Mouse (Mus musculus) right cerebral cortex, adult 2 months (tissue): ENCODE measurements around the gene Ikzf4.
A peak's percentile ranks its signal among the peaks of the same experiment; 100 is the strongest.

Experiments
- DNase-seq, 2 experiments: peaks; one replicate each; pipeline ENCODE4 v3.0.0; 2021 to 2022; ENCODE audit warnings: low spot score in 2 of 2

Ikzf4 gene

DNA sequence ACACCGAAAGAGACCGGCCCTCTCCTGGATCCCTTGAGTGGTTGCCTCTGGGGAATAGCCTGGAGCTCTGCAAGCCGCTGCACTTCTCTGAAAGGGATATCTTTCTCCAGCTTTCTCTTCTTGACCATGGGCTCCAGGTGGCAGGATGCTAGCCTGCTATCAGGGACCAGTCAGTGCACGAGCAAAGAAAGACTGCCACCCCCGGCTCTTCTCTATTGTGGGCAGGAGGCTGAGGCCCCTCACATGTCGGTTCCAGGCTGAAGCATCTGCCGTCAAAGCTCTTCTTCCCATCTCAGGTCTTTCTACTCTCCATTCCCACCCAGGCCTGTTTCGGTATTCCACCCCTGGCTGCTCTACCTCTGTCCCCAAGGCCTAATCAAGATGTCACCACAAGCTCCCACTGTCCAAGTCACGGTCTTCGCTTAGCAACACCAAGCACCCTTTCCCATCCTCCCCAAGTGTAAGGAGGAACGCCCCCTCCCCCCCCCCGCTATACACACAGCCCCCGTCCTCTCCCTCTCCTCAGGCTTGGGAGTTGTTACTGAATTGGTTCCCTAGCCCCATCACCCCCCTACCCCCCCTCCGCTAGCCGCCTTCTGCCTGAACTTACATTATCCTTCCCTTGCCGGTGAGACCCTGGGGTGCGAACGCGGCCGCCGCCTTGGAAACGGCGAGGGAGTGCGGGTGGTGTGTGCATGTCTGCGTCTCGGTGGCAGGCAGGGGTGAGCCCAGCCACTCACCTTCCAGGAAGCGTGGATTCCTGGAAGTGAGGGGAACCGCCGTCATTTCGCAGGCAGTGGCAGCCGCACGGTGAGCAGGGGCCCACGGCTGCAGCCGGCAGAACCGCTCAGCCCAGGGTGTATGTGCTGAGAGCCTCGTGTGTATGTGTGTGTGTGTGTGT, at the start of gene Ikzf4:
TSS of gene Ikzf4 (minus strand) at position 881 of the 901 bp plus-strand sequence.
- peak; percentile 48 to 57 for DNase-seq

DNA sequence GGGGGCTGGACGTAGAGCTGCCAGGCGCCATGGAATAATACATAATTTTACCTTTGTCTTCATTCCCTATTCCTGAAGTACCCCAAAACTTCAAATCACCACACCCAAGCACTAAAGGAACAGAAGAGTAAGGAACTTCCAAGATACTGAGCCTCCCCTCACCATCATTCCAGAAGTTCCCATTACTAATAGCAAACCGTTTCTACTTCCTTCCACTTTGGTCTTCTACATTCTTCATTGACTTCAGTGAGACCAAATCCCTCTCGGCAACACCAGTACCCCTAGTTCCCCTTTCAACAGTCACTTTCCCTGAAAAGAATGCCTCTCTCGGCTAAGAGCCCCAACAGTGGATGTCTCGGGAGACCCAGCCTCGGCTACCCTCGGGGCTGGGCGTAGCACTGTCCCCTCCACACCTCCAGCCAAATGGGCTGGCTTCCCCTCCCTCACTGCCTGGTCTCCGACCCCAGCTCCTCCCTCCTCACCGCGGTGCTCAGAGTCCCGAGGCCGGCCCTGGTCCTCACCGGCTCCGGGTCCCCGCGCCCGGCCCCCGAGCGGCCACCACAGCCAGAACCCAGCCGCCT, 49.7 kb upstream of the Ikzf4 start:
- no peak for DNase-seq

DNA sequence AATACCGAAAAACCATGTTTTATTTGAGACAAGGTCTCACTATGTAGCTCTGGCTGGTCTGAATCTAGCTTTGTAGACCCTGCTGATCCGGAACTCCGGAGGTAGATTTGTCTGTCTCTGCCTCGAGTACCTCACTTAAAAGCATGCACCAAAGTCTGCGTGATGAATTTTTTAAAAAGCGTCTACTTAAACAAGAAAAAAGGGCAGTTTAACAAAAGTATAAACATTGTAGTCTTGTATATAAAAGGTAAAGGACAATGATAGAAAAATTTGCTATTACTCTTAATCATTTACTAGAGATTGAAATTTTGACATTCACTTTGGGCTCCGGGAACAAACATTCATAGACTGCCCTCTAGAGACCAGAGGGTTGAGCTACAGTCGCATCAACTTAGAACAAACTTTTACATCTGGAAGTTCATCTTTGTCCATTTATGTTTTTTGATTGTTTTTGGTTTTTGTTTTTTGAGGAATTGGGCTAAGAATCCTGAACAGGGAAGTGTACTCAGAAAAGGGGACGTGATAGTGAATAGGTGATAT, 28.7 kb upstream of the Ikzf4 start:
- DNase-seq: no peak

DNA sequence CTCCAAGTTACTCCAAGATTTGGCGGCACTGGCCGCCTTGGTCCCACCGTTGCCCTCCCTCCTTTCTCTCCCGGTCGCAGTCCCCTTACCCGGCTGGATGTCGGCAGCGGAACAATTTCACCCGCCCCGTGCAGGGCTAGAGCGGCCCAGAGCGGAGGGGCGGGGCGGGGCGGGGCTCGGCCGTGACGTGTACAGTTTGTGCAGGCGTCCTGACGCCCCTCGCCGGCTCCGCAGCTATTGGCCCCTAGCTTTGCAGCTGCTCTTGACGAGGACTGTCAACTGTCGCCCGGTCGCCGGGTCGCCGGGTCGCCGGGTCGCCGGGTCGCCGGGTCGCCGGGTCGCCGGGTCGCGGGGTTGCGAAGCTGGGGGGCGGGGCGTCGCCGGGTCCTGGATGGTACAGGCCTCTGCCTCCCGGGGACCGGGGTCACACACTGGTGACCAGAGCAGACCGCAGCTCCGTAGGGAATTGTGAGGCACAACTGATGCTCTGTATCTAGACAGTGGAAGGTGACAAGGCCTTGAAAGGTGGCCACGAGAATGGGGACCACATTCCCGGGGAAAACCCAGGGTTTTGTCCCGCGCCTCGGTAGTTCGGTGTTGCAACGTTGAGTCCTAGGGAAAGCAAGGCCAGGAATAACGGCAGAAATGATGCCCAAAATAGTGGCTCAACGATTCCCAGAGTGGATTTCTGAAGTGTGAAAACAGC, 28.1 kb upstream of the Ikzf4 start, which contains the start of gene Suox:
TSS of gene Suox (minus strand) at position 311 of the 706 bp plus-strand sequence.
- DNase-seq: peak; percentile 80 to 84

DNA sequence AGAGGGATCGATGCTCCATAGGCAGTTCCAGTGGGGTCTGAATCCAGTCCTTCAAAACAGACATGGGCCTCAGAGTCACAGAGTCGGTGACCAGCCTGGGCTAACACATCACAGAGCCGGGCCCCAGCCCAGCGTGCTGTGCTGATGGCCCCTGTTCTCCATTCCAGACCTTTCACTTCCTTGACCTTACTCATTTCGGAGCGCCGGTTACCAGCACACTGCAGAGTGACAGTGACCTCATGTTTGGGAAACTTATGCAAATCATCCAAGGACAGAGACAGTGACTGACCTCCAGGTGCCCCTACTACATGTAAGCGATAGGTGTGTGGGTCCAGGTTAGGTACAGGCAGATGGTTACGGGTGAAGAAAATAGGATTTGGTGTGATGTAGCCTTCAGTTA, 25.4 kb upstream of the Ikzf4 start:
- DNase-seq: no peak

DNA sequence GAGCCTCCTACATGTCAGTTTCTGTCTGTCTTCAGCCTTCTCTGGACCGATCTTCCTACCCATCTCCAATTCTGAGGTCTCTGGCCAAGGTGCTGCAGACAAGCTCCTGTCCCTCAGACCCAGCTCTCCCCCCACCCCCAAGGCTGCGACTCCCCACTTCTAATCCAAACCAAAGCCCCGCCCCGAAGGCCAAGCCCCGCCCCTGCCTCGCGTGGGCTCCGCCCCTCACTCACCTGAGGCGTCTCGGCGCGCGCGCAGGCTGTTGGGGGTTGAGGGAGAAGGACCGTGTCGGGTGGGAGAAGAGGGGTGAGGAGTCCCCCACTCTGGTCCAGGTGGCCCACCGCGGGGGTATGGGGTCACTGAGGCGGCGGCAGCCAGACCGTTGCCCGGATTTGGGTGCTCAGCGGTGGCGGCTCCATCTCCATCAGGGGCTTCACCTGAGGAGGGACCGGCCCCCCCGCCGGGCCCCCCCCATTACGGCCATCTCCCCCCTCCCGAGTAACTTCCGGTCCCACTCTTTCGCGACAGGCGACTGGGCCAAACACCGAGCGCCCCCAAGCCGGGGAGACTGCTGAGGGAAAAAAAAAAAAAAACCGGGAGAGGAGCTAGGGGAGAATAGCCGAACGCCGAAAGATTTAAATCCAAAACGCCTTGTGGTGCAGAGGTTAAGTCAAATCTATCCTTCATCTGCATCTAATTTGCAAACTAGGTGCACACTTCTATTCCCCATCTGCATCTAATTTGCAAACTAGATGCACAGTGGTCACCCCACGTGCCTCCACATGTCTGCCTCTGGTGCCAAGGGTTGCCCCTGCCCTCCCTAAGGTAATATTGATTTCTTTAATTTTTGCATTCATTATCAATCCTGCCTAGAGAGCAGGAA, 23.2 kb upstream of the Ikzf4 start:
- peak; percentile 64 to 65 for DNase-seq

DNA sequence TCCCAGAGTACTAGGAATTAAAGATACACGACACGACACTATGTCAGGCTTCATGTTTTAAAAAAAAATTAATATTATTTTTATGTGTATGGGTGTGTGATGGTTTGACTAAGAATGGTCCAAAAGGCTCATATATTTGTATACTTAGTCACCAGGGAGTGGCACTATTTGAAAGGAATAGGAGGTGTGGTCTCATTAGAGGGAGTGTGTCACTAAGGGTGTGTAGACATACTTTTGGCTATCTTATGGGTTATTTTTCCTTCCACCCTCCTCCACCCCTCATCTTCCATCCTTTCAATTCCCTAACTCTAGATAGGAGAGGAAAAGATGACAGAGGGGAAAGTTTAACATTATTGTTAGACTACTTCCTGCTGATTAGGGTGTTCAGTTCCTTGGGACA, 20.0 kb upstream of the Ikzf4 start:
- no peak for DNase-seq

DNA sequence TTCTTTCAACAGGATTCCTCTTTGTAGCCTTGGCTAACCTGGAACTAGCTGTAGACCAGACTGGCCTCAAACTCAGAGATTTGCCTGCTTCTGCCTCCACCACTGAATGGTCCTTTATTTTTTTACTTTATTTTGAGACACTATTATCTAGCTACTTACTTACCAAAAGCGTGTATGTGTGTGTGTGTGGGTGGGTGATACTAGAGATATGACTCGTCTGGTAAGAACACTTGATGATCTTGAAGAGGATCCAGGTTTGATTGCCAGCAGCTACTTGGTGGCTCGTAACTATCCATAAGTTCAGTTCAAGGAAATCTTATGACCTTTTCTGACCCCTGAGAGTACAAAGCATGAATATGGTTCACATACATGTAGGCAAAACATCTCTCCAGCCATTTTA, 19.5 kb upstream of the Ikzf4 start:
- no peak for DNase-seq

DNA sequence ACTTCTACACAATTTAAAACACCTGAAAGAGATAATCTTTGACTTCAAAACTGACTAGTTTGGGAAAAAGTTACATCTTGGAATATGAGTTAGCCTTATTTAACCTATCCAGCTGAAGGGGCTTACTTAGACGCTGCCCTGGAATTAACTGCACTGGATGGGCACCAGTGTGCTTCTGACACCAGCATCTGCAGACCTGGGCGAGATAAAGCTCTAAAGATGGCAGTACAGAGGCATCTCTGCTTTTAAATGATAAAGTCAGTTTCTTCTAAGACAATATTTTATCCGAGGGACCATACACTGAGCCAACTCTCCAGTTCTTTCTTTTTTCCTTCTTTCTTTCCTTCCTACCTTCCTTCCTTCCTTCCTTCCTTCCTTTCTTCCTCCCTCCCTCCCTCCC, 19.0 kb upstream of the Ikzf4 start:
- DNase-seq: no peak

DNA sequence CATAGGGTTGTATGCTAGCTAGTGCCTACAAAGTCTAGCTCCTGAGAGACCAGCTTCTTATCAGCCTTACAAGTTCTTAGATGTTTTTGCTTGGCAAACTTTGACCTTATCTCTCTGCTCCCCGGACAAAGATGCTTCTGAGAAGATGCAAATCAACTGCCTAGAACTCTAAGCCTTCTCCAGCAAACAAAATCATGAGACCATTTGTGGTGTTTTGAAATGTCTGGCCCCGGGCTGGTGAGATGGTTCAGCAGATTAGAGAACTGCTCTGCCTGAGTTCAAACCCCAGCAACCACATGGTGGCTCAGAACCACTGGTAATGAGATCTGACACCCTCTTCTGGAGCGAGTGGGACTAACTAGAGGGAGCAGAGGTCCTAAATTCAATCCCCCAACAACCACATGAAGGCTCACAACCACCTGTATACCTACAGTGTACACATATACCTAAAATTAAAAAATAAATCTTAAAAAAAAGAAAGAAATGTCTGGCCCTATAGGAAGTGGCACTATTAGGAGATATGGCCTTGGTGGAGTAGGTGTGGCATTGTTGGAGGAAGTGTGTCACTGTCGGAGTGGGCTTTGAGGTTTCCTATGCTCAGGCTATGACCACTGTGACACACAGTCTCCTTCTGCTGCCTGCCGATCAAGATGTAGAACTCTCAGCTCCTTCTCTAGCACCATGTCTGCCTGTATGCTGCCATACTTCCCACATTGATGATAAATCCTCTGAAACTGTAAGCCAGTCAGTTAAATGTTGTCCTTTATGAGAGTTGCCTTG, 17.8 kb upstream of the Ikzf4 start:
- no peak for DNase-seq

DNA sequence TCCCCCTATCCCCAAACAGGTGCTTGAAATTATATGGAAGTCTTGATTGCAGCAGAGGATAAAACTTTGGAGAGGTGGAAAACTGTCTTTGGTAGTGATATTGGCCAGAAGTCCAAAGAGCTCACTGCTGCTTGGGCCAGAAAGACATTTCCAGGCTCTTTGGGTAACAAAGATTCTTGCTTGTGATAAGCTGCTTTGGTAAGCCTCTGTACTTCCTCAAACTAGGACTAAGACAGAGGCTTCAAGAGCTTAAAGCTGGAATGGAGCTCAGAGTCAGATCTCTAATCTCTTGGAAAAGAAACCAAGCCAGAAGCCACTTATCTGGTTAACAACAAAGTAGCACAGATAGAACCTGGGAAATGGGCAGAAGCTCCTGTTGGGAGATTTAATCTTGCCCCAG, 16.7 kb upstream of the Ikzf4 start:
- no peak for DNase-seq

DNA sequence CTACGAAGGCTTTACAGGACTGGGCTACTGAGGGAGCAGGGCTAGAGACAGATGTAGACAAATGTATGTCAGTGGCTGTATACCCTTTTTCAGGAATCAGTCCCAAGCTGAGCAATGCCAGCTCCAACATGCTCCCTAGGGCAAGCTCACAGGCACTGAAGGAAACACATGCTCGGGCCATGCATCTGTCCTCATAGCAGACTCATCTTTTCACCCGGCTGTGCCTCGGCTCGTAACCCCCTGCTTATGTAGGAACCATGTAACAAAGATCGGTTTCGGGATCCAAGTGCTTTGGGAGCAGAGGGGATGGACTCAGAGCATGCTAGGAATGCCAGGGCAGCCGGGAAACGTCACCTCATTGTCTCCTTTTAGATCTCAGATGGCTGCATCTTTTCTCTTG, 13.7 kb upstream of the Ikzf4 start:
- DNase-seq: no peak

DNA sequence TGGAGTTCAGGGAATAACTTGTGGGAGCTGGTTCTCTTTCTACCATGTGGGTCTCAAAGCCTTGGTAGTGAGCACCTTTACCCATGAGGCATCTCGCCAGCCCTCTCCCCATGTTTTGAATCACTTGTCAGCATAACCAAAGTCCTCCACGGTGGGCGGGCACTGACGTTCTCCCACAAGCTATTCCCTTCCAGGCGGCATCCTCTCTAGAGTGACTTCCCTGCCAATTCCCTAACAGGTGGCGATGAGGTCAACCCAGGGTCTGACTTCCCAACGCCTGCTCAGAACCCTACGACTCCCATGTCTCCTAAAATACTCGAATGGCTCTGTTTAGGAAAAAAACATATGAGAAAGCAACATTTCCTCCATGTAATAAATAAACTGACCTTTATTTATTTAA, 12.1 kb upstream of the Ikzf4 start:
- no peak for DNase-seq

DNA sequence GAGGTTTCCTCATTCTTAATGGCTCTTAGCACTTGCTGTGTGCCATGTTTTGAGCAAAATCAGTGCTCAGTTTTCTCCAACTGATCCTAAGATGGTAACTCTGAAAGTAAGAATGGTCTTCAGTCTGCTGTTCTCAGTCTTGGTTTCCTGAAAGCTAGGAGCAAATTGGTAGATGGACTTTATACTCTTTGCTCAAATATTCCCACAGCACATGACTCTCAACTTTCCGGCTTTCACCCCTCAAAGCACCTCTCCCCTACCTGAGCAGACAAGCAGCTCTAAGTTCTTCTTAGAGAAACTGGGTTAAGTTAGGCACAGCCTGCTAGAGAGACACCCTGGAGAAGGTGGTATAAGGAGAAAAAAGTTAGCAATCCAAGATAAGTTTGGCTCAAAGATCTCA, 10.9 kb upstream of the Ikzf4 start:
- no peak for DNase-seq

DNA sequence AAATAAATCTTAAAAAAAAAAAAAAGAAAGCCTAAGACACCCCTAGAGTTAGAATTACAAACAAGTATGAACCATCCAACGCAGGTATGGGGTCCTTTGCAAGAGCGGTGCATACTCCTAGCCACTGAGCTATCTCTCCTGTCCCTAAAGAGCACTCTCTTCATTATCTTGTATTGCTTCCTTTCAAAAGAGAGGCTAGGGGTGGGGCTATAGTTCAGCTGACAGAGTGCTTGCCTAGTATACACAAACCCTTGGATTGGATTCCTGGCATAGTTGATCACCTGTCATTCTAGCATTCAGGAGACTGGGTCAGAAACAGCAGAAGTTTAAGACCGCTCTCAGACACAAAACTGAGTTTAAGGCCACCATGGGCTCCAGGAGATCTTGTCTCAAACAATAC, 9.5 kb upstream of the Ikzf4 start:
- no peak for DNase-seq

DNA sequence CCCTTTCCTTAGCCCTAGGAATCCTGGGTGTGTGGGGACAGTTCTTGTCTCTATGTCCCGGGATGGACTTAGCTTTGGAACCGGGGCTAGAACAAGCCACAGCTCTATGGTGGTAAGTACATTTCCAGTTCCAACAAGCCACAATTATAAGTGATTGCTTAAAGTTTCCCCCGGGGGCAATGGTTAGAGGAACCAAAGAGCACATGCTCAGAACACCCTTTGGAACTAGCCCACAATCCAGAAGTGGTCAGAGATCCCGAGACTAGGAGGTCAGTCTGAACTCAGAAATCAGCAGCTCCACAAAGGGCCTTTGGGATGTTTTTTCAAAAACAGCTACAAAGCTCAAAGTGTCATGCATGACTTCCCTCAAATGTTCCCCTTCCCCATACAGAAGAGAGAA, 8.1 kb upstream of the Ikzf4 start:
- no peak for DNase-seq

DNA sequence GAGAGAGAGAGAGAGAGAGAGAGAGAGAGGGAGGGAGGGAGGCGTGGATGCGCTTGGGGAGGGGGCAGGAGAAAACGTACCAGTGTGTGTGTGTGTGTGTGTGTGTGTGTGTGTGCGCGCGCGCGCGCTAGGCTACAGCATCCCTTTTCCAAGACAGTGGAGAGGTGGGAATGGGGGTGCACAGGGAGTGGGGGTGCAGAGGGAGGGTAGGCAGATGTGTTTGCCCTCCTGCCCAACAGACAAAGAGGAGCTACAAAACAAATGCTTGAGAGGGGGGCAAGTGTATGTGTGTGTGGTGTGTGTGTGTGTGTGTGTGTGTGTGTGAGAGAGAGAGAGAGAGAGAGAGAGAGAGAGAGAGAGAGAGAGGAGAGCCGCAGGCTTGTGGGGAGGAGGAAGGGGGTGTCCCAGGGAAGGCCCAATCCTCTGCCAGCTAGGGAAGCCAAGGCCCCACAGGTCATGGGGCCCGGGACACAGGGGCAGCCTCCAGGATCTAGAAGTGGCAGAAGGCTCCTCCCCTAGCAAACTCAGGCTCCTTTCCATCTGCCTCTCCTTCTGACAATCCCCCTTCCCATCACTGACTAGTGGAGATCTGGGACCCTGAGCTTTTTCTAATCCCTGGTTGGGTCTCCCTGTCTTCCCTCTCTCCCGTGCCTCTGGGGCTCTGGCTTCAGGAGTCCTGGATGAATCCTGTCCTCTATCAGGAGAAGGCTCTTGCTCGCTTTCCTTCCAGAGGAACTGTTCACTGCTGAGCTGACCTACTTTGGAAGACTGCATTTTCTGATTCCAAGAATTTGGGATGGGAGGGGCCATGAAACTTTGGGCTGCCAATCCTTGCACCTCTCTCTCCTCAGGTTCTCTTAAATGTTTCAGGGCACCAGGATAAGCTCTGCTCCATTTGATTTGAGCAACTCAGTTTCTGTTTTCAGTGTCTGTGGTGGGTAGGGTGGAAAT, 623 bp upstream of the Ikzf4 start:
- DNase-seq: peak; percentile 43 to 53

DNA sequence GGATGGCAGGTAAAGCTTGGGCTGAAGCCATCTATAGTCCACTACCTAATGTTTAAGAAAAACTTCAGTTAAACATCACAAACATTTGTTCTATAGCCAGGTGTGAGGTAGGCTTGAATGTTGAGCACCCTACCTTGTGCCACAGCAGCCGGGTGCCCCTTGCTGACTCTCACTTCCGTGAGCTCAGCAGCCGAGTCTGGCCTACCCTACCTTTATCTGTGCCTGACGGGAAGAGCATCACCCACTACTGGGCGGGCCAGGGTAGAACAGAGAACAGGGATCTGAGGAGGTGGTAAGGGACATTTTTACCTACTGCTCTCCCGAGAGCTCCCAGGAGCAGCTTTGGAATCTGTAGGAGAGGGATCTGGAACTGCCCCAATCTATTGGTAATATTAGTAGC, 3.0 kb downstream of the Ikzf4 start:
- no peak for DNase-seq

DNA sequence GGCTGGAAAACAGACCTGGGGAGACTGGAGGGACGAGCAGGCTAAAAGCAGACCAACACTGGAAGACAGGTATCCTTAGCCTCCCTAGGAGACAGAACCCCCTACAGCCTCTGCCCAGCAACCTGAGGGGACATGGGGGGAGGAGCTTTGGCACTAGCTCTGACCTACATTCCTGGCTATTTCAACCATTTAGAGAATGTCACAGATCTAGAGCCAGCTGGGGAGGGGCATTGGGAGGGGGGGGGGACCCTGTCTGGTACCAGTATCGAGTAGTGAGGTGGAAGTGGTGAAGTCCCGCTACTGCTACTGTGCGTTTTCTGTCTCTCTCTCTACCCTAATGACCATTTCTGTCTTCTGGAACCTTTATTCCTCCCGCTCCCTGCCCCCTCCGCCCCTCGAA, 3.9 kb downstream of the Ikzf4 start:
- no peak for DNase-seq

DNA sequence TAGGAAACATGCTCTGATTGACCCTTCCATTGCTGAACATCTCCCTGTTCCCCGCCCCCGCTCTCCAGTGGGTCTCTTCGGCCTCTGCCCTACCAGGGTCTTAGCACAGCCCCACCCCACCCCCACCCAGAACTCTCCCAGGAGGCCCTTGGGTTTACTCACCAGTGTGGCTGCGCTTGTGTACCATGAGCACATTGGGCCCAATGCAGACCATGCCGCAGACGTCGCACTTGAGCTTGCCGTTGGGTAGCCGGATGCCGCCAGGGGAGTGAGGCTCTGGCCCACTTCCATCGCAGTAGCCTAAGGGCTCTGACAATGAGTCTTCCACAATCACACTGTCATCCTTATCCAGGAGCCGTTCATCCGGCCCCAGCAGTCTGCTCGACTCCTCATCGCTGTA, 4.9 kb downstream of the Ikzf4 start:
- DNase-seq: no peak
